Mouse (Mus musculus): ENCODE measurements around the gene Abcb1a.

The Abcb1a gene

GRCm38 (mm10) chr5:8659911-8660737 is at the start of gene Abcb1a:
Abcb1a (plus strand) TSS chr5:8660077.
- no peak for DNase-seq

- DNase-seq = peak; percentile 72
These were observed 37.7 kb upstream of the Abcb1a start for GRCm38 (mm10) chr5:8622071-8622595.

GRCm38 (mm10) chr5:8622596-8623231 is 37.2 kb upstream of the Abcb1a start, which contains the start of gene Rundc3b:
Rundc3b (minus strand) TSS chr5:8622952.
- DNase-seq = peak; percentile 96

GRCm38 (mm10) chr5:8632901-8633300 is 27.0 kb upstream of the Abcb1a start:
- DNase-seq = no peak

- no peak for DNase-seq
These were observed 25.3 kb upstream of the Abcb1a start for GRCm38 (mm10) chr5:8634489-8634975.

GRCm38 (mm10) chr5:8648300-8648699 is 11.6 kb upstream of the Abcb1a start:
- no peak for DNase-seq

- no peak for DNase-seq
These were observed 11.1 kb upstream of the Abcb1a start for GRCm38 (mm10) chr5:8648774-8649173.

GRCm38 (mm10) chr5:8652085-8652484 is 7.8 kb upstream of the Abcb1a start:
- no peak for DNase-seq

GRCm38 (mm10) chr5:8660738-8661151 is 868 bp downstream of the Abcb1a start:
- DNase-seq = no peak

GRCm38 (mm10) chr5:8664678-8665077 is 4.8 kb downstream of the Abcb1a start:
- DNase-seq = no peak

- DNase-seq = no peak
These were observed 8.0 kb downstream of the Abcb1a start for GRCm38 (mm10) chr5:8667758-8668474.

- no peak for DNase-seq
These were observed 9.7 kb downstream of the Abcb1a start for GRCm38 (mm10) chr5:8669606-8670005.

- no peak for DNase-seq
These were observed 15.5 kb downstream of the Abcb1a start for GRCm38 (mm10) chr5:8675262-8675951.

GRCm38 (mm10) chr5:8675952-8676262 is 16.0 kb downstream of the Abcb1a start:
- no peak for DNase-seq

GRCm38 (mm10) chr5:8681166-8681565 is 21.3 kb downstream of the Abcb1a start:
- DNase-seq = no peak

- no peak for DNase-seq
These were observed 23.8 kb downstream of the Abcb1a start for GRCm38 (mm10) chr5:8683686-8684085.

- no peak for DNase-seq
These were observed 26.2 kb downstream of the Abcb1a start for GRCm38 (mm10) chr5:8686071-8686470.

- DNase-seq = no peak
These were observed 27.7 kb downstream of the Abcb1a start for GRCm38 (mm10) chr5:8687550-8687949.

GRCm38 (mm10) chr5:8716061-8716460 is 56.2 kb downstream of the Abcb1a start:
- no peak for DNase-seq

- DNase-seq = no peak
These were observed 59.7 kb downstream of the Abcb1a start for GRCm38 (mm10) chr5:8719556-8719955.

- no peak for DNase-seq
These were observed 62.3 kb downstream of the Abcb1a start for GRCm38 (mm10) chr5:8722224-8722623.

GRCm38 (mm10) chr5:8722867-8723266 is 63.0 kb downstream of the Abcb1a start:
- no peak for DNase-seq

- no peak for DNase-seq
These were observed 67.9 kb downstream of the Abcb1a start for GRCm38 (mm10) chr5:8727760-8728159.
